Mouse (Mus musculus) midbrain, embryonic 15.5 days (tissue): ENCODE data around the gene AI854703. TPM values are rescaled to one million over a fixed set of nuclear protein-coding genes. Genes with fewer than 3 reads are reported as not detected.
"Not testable (repeated sequence)": the region's sequence is repeated elsewhere in the genome, so short reads cannot be mapped to it uniquely, and the experiment has no call there.

Source experiments
- ATAC-seq: fragments of 200-750 bp; cut with Nextera tagmentation; replicated peaks from 2 replicates; pipeline ENCODE4 v1.8.0; 2017; ENCODE audit warnings: moderate TSS enrichment
- H3K27ac ChIP-seq: fragments of 300-500 bp; sonication (generic); 2 replicates; pipeline ENCODE4 v1.5.1; 2015; ENCODE audit warnings: mild to moderate bottlenecking, inconsistent platforms
- H3K27me3 ChIP-seq: fragments of 300-500 bp; sonication (generic); replicated peaks from 2 replicates; pipeline ENCODE4 v1.6.1; 2015; ENCODE audit warnings: inconsistent platforms
- H3K36me3 ChIP-seq: fragments of 300-500 bp; sonication (generic); replicated peaks from 2 replicates; pipeline ENCODE4 v1.6.1; 2015; ENCODE audit warnings: inconsistent platforms
- H3K4me1 ChIP-seq: fragments of 300-500 bp; sonication (generic); 2 replicates; pipeline ENCODE4 v1.6.1; 2015; ENCODE audit warnings: inconsistent platforms
- H3K4me2 ChIP-seq: fragments of 300-500 bp; sonication (generic); 2 replicates; pipeline ENCODE4 v1.6.1; 2015; ENCODE audit warnings: inconsistent platforms, mild to moderate bottlenecking, moderate library complexity
- H3K4me3 ChIP-seq: fragments of 300-500 bp; sonication (generic); 2 replicates; pipeline ENCODE4 v1.5.1; 2015; ENCODE audit warnings: mild to moderate bottlenecking, inconsistent platforms
- H3K9ac ChIP-seq: fragments of 300-500 bp; sonication (generic); 2 replicates; pipeline ENCODE4 v1.6.1; 2015; ENCODE audit warnings: mild to moderate bottlenecking, inconsistent platforms
- H3K9me3 ChIP-seq: fragments of 300-500 bp; sonication (generic); 2 replicates; pipeline ENCODE4 v1.6.1; 2016; ENCODE audit warnings: inconsistent platforms
- WGBS: fragments of 180-500 bp; shearing (Covaris S2); methylation state at CpG from one replicate; pipeline ENCODE4 v1.1.7; 2015; ENCODE audit warnings: mixed read lengths; 5-methylcytosine and 5-hydroxymethylcytosine counted together
- polyA plus RNA-seq: library from polyadenylated mRNA; unstranded; fragments of >200 nt; fragmentation: Nextera tagmentation; extraction: Ambion mirVana; gene quantifications from 2 replicates; pipeline ENCODE4 v1.2.1, GENCODE M21; 2015

Gene AI854703
- polyA plus RNA-seq, 1 experiment from 2014 or later, result 23.8 TPM

- not testable (repeated sequence) for H3K4me1 ChIP-seq, H3K9ac ChIP-seq, H3K9me3 ChIP-seq, H3K27me3 ChIP-seq, ATAC-seq, H3K27ac ChIP-seq, H3K4me2 ChIP-seq, H3K4me3 ChIP-seq
- 87% methylated on average over 8 of the region's 8 CpGs for WGBS
- peaks cover 14% of the 10 kb centered on the region for H3K36me3 ChIP-seq
These were observed 4.2 kb upstream of the AI854703 start for GRCm38 (mm10) chr6:48622186-48622843.

GRCm38 (mm10) chr6:48623460-48623859 lies 3.1 kb upstream of the AI854703 start:
- H3K4me3 ChIP-seq, result no peak overlapping the region
- H3K27me3 ChIP-seq, result peaks cover 17% of the 10 kb centered on the region
- H3K4me1 ChIP-seq, result peaks cover 16% of the 10 kb centered on the region
- no peak overlapping the region for H3K27ac ChIP-seq
- no peak overlapping the region for H3K4me2 ChIP-seq
- peaks cover 14% of the 10 kb centered on the region for H3K36me3 ChIP-seq
- H3K9me3 ChIP-seq, result no peaks in the 10 kb centered on the region
- H3K9ac ChIP-seq, result no peak overlapping the region
- ATAC-seq, result no peak
- 39% methylated on average over 1 of the region's 1 CpGs for WGBS

GRCm38 (mm10) chr6:48626984-48627383 lies 420 bp downstream of the AI854703 start:
- Histone ChIP-seq H3K9me3 (no peaks in the 10 kb centered on the region), H3K4me1 (peaks cover 26% of the 10 kb centered on the region), H3K27ac (no peak overlapping the region), H3K9ac (peak overlapping the region; percentile 44), H3K4me2 (peak overlapping the region; percentile 92), H3K4me3 (peak overlapping the region; percentile 54), H3K36me3 (no peaks in the 10 kb centered on the region), H3K27me3 (peaks cover 17% of the 10 kb centered on the region)
- peak; percentile 59 for ATAC-seq
- under 1% methylated on average over 32 of the region's 32 CpGs for WGBS

DNA sequence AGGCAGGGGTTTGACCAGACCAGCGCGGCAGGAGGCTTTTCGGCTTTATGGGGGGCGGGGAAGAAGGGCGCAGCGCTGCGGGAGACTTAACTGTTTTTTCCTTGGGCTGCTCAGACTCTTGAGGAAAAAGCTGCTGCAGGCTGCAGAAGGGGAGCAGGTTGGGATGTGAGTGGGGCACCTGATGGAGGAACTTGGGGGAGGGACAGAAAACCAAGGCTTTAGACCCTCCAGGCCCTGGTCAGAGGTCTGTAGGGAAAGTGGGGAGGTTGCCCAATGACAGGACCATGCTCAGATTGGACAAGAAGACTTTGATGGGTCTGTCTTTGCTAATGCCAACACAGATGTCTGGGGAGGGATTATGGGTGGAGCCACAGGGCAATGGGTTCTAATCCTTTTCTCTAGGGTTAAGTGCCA lies 954 bp downstream of the AI854703 start:
- H3K4me2 ChIP-seq, result peak overlapping the region; percentile 92
- no peak for ATAC-seq
- H3K4me3 ChIP-seq, result peak overlapping the region; percentile 54
- no peak overlapping the region for H3K27ac ChIP-seq
- peaks cover 17% of the 10 kb centered on the region for H3K27me3 ChIP-seq
- H3K4me1 ChIP-seq, result peaks cover 26% of the 10 kb centered on the region
- no peaks in the 10 kb centered on the region for H3K9me3 ChIP-seq
- WGBS, result 2% methylated on average over 7 of the region's 7 CpGs
- peak overlapping the region; percentile 44 for H3K9ac ChIP-seq
- no peaks in the 10 kb centered on the region for H3K36me3 ChIP-seq

DNA sequence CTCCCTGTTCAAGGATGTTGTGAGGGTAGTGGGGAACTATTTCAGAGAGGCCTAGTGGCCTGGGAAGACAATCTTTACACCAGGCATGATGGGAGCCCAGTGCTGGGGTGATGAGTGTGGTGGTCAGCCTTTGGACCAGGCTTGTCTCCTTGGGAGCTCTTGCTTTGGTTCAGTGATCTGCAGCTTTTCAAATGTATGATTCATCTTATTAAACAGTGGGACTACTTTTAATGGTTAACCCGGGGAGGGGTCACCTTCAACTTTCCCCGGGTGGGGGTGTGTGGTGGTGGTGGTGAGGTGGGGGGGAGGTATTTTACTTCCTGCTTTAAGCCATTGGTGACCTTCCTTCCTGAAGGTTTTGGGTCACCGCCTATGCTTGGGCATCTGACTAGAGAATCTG lies 1.8 kb downstream of the AI854703 start:
- no peaks in the 10 kb centered on the region for H3K36me3 ChIP-seq
- no peaks in the 10 kb centered on the region for H3K9me3 ChIP-seq
- no peak overlapping the region for H3K27ac ChIP-seq
- 73% methylated on average over 3 of the region's 3 CpGs for WGBS
- no peak overlapping the region for H3K9ac ChIP-seq
- H3K4me3 ChIP-seq, result no peak overlapping the region
- no peak for ATAC-seq
- H3K4me1 ChIP-seq, result peaks cover 26% of the 10 kb centered on the region
- H3K27me3 ChIP-seq, result peaks cover 17% of the 10 kb centered on the region
- peak overlapping the region; percentile 80; the same call in 1 of the 2 replicates for H3K4me2 ChIP-seq

GRCm38 (mm10) chr6:48628808-48629660 lies 2.5 kb downstream of the AI854703 start:
- H3K4me2 ChIP-seq, result peak overlapping the region; percentile 80
- no peaks in the 10 kb centered on the region for H3K36me3 ChIP-seq
- H3K4me1 ChIP-seq, result peaks cover 26% of the 10 kb centered on the region
- peak; percentile 78 for ATAC-seq
- WGBS, result 16% methylated on average over 54 of the region's 54 CpGs
- peak overlapping the region; percentile 56 for H3K9ac ChIP-seq
- no peaks in the 10 kb centered on the region for H3K9me3 ChIP-seq
- H3K4me3 ChIP-seq, result peak overlapping the region; percentile 53
- peaks cover 17% of the 10 kb centered on the region for H3K27me3 ChIP-seq
- H3K27ac ChIP-seq, result peak overlapping the region; percentile 74

- H3K27ac ChIP-seq, result peak overlapping the region; percentile 74
- ATAC-seq, result peak; percentile 54
- H3K9ac ChIP-seq, result peak overlapping the region; percentile 56
- H3K27me3 ChIP-seq, result peaks cover 17% of the 10 kb centered on the region
- H3K4me1 ChIP-seq, result peaks cover 26% of the 10 kb centered on the region
- H3K4me3 ChIP-seq, result peak overlapping the region; percentile 53
- no peaks in the 10 kb centered on the region for H3K36me3 ChIP-seq
- WGBS, result 20% methylated on average over 13 of the region's 13 CpGs
- H3K4me2 ChIP-seq, result peak overlapping the region; percentile 80
- no peaks in the 10 kb centered on the region for H3K9me3 ChIP-seq
These were observed 3.1 kb downstream of the AI854703 start for GRCm38 (mm10) chr6:48629661-48630034.

DNA sequence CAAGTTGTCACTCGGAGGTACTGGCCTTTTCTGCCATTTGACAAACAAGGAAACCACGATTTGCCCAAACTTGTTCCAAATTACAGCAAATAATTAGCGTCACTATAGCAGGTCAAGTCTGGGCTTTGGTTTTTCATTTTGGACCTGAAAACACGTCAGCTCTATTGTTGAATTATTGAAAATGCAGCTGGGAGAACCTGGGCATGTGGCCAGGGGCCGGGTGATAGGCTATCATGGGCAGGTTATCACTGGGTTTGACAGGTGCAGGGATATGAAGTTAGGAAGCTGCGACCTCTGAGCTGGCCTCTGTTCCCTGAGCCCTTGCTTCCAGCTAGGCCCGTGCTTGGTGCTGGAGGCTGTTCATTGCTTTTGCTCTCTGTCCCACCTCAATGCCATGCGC lies 4.3 kb downstream of the AI854703 start:
- no peak for ATAC-seq
- no peak overlapping the region for H3K9ac ChIP-seq
- no peak overlapping the region for H3K27ac ChIP-seq
- H3K4me3 ChIP-seq, result no peak overlapping the region
- H3K36me3 ChIP-seq, result no peaks in the 10 kb centered on the region
- peaks cover 13% of the 10 kb centered on the region for H3K27me3 ChIP-seq
- H3K4me2 ChIP-seq, result no peak overlapping the region
- no peaks in the 10 kb centered on the region for H3K9me3 ChIP-seq
- 89% methylated on average over 8 of the region's 8 CpGs for WGBS
- peaks cover 26% of the 10 kb centered on the region for H3K4me1 ChIP-seq

DNA sequence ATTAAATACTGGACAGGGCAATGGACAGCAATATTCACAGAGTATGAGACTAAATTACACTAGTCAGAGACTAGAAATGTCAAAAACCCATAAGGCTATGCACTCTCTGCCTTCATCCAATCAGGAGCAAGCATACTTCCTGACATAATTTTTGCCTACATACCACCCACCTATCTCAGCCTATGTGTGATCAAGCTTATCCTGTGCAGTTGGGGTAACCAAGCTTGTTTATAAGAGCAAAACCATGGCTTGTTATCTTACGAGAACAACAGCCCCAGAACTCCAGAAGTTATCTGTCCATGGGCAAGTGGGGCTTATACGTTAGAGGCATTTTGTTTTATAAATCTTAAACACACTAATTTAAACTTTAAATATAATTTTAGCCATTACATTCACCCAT lies 8.5 kb downstream of the AI854703 start:
- no peak overlapping the region for H3K4me3 ChIP-seq
- H3K4me1 ChIP-seq, result no peaks in the 10 kb centered on the region
- no peaks in the 10 kb centered on the region for H3K27me3 ChIP-seq
- no peak overlapping the region for H3K27ac ChIP-seq
- WGBS, result 90% methylated on average over 2 of the region's 2 CpGs
- H3K36me3 ChIP-seq, result no peaks in the 10 kb centered on the region
- H3K9me3 ChIP-seq, result no peaks in the 10 kb centered on the region
- no peak overlapping the region for H3K4me2 ChIP-seq
- no peak for ATAC-seq
- H3K9ac ChIP-seq, result no peak overlapping the region

GRCm38 (mm10) chr6:48636515-48636914 lies 10.0 kb downstream of the AI854703 start:
- no peak overlapping the region for H3K27ac ChIP-seq
- no peak overlapping the region for H3K9ac ChIP-seq
- no peaks in the 10 kb centered on the region for H3K36me3 ChIP-seq
- H3K9me3 ChIP-seq, result no peaks in the 10 kb centered on the region
- 53% methylated on average over 6 of the region's 6 CpGs for WGBS
- no peak overlapping the region for H3K4me3 ChIP-seq
- ATAC-seq, result no peak
- no peak overlapping the region for H3K4me2 ChIP-seq
- H3K4me1 ChIP-seq, result no peaks in the 10 kb centered on the region
- H3K27me3 ChIP-seq, result no peaks in the 10 kb centered on the region

DNA sequence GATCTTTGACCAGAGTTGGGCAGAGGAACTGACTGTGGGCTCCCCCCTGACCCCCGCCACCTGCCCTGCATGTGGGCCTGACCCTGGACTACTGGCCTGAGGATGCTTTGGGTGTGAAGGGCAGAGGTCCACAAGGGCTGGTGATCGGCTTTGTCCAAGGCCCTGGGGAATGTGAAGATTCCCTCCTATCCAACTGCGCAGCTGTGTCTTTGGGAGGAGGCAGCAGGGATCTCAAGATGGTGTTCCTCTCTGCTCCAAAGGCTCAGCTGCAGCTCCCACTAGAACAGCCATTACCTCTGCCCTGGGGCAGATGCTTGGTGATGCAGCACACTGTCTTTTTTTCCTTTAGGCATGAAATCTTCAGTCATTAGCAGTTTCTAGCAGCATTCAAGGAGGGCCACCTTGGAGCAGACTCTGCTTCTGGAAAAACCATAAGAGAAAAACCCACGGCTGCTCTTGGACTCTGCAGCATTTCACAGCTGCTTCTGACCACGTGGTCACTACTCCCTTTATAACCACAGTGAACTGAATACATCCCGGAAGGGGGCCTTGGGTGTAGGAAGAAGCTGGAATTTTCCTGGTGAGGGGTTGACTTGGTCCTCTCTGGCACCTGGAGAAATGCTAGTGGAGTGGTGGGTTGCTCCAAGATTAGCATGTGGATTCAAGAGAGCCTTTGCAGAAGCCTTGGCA lies 11.4 kb downstream of the AI854703 start:
- no peak for ATAC-seq
- Histone ChIP-seq H3K4me3 (no peak overlapping the region), H3K27ac (no peak overlapping the region), H3K36me3 (no peaks in the 10 kb centered on the region), H3K9ac (no peak overlapping the region), H3K4me2 (no peak overlapping the region), H3K27me3 (no peaks in the 10 kb centered on the region), H3K9me3 (no peaks in the 10 kb centered on the region), H3K4me1 (no peaks in the 10 kb centered on the region)
- 67% methylated on average over 6 of the region's 6 CpGs for WGBS

DNA sequence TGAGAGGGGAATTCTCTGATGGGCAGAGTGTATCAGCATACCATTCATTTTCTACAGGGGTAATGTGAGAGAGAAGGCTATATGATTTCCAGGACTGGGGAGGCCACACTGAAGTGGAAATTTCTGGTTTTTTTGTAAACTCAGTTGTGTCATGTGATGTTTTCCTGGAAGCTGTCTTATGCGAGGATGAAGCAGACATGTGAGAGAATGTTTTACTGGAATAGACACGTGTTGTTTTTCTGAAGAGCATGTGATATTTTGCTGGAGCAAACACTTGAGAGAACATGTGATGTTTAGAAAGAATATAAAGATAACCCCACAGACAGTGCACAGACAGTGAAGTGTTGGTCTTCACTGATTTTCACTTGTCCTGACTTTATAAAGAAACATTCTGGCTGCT lies 12.0 kb downstream of the AI854703 start:
- Histone ChIP-seq H3K27me3 (no peaks in the 10 kb centered on the region), H3K36me3 (no peaks in the 10 kb centered on the region), H3K4me2 (no peak overlapping the region), H3K4me3 (no peak overlapping the region), H3K27ac (no peak overlapping the region), H3K9ac (no peak overlapping the region), H3K4me1 (no peaks in the 10 kb centered on the region), H3K9me3 (no peaks in the 10 kb centered on the region)
- 81% methylated on average over 2 of the region's 2 CpGs for WGBS
- ATAC-seq, result no peak
